Mouse (Mus musculus) v-Abl transformed pro-B cells (cell line): Measurements from ENCODE around the gene Diaph3.

Experiments used
- in situ Hi-C, 2 experiments: fragments of 400-800 bp; cut with MboI; formaldehyde crosslinking; loops; one replicate each; pipeline ENCODE4 v1.15.1; 2025; ENCODE audit not compliant: unreplicated experiment in 2 of 2

Diaph3 gene

DNA sequence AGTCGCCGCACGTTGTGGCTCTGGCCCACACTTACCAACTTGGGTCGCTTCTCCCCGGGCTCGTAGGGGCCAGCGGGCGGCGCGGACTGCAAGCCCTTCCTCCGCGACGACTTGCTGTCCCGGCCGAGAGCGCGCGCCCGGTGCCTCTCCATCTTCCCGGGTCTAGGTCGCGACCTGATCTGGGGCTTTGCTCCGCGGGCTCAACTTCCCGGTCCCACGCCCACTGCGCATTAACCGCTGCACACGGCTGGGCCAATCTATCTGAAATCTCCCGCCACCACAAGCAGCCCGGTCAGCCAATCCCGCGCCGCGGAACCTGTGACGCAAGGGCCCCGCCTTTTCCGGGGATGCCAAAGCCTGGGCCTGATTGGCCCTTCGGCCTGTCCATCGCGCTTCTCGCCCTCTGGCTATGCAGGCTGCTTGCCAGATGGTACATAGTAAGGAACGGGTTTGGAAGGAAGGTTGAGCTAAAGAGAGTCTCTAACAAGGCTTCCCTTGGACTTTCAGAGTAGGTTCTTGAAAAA is at the start of gene Diaph3:
Diaph3 (minus strand) TSS at position 273 of the 524 bp plus-strand sequence.
- in situ Hi-C loops = loop anchor here (25.0 kb wide), 1 partner anchor 271 kb away; the partner anchor contains the start of gene Tdrd3 (in 2 of the 2)

DNA sequence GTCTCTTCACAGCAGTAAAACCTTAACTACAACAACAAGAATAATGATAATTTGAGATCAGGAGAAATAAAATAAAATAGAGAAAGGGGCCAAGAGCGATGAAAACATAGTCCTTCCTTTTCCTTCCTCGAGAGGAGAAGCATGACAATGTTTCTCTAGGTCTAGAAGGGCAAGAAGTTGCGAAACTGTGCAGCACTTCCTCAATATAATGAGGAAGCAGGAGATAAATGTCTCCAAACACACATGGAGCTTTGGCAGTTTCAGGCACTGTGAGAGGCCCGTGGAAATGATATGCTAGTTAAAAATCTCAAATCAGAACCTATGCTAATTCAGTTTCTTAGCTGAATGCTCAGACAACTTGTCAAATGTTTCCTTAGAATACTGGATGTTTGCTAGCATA is 49.6 kb upstream of the Diaph3 start:
- in situ Hi-C loops = no loop called here

DNA sequence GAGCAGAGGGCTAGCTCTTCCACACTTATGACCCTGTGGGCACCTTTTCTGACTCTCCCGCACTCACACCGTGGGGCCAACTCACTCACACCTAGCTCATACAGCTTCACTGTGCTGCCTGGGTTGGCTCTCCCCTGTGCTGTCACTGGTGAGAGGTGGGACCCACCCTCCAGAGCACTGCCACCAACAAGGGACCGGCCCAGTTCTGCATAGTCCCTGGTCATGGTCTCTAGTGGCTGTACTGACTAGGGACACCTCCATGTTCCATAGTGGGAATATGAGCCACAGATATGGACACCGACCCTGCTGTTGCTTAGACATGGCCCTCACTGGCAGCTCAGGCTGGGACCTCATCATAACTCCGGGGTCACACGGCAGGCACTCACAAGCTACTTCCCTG is 30.5 kb upstream of the Diaph3 start:
- in situ Hi-C loops = no loop called here

DNA sequence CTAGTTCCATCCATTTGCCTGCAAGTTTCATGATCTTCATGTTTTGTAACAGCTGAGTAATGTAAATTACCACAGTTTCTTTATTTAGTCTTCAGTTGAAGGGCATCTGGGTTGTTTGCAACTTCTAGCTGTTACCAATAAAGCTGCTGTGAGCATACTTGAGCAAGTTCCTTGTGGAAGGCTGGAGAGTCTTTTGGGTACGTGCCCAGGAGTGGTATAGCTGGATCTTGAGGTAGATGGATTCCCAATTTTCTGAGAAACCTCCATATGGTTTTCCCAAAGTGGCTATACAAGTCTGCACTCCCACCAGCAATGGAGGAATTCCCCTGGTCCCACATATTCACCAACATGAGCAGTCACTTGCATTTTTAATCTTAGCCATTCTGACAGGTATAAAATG is 28.1 kb upstream of the Diaph3 start:
- in situ Hi-C loops = no loop called here

DNA sequence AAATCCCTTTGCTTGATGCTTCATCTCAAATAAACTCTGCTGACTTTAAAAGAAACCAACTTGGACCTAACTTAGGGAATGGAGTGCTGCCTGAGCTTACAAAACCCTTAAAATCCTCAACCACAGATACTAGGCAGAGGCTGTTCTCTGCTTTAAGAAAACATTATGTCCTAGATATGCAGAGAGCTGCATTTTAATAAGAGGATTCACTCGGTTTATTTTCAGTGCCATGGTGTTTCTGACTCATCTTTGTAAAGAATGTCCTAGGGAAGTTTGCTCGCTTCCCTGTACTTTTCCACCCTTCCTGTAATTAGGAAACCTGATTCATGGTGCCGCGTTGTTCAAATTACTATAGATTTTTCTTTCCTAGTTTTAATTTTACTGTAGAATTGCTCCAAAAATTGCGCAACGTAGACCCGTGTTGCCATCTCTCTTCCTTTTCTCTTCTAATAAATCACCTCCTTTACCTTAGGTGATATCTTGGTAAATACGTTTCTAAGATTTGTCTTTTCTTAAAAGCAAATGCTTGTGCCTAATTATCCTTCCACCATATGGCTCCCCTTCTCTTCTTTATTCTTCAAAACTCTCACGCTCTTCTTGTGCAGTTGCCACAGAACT is 14.7 kb upstream of the Diaph3 start:
- in situ Hi-C loops = no loop called here

DNA sequence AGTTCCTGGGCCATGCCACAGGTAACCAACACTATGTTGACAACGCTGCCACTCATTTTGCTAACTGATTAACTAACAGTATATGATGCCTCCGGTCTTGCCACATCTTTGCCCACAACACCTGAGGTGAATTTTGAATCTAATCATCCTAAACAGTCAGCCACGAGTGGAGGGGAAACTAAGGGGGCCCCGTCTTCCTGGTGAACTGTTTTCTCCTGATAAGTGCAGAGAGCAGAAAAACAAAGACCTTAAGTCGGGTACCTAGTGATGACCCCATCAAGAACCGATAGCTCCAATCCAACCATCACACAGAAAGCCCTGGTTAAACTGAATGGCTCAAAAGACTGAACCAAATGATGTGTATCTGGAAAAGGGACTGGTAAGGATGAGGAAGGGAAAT is 8.6 kb upstream of the Diaph3 start:
- in situ Hi-C loops = loop anchor here (25.0 kb wide), 1 partner anchor 263 kb away; the partner anchor contains the start of gene Tdrd3 (in 2 of the 2)

DNA sequence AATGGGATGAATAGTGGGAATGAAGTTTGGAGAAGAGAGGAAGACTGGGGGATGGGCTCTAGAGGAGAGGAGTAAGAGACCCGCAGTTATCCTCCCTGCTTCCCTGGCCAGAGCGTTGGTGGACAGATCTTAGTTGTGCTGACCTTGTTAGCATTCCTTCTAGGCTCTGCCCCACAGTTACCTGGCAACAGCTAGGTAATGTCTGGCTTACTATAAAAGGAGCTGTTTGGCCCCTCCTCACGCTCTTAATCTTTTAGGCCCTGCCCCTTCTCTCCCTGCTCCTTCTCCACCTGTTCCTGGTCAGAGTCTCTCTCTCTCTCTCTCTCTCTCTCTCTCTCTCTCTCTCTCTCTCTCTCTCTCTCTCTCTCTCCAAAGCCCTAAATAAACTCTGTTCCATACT is 5.7 kb upstream of the Diaph3 start:
- in situ Hi-C loops = loop anchor here (25.0 kb wide), 1 partner anchor 266 kb away; the partner anchor contains the start of gene Tdrd3 (in 2 of the 2)

DNA sequence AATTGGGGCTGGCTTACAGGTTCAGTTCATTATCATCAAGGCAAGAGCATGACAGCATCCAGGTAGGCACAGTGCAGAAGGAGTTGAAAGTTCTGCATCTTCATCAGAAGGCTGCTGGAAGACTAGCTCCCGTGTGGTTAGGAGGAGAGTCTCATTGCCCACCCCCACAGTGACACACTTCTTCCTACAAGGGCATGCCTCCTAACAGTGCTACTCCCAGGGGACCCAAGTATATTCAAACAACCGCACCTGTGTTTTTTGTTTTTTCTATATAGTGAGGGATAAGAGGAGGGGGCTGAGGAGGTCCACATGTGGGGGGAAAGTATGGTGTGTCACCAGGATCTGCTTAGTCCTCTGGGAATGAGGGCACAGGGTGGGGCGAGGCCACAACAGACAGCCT is 4.3 kb upstream of the Diaph3 start:
- in situ Hi-C loops = loop anchor here (25.0 kb wide), 1 partner anchor 267 kb away; the partner anchor contains the start of gene Tdrd3 (in 2 of the 2)

DNA sequence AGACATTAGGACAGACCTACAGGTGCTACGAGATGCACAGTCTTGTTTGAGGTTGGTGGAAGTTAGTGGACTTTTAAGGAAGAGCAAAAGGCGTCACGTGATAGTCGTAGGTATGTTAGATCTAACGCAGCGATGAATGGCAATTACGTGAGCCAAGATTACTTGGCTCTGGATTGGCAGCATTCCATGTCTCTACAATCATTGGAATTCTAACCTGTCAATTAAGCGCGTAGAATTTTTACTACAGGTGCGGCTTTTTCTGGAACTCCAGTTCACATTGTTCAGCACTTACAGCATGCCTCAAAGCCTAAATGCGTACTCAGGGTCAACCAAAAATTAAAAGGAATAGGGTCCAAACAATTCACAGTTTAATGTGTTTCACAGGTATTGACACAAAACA is 742 bp upstream of the Diaph3 start:
- in situ Hi-C loops = loop anchor here (25.0 kb wide), 1 partner anchor 271 kb away; the partner anchor contains the start of gene Tdrd3 (in 2 of the 2)

DNA sequence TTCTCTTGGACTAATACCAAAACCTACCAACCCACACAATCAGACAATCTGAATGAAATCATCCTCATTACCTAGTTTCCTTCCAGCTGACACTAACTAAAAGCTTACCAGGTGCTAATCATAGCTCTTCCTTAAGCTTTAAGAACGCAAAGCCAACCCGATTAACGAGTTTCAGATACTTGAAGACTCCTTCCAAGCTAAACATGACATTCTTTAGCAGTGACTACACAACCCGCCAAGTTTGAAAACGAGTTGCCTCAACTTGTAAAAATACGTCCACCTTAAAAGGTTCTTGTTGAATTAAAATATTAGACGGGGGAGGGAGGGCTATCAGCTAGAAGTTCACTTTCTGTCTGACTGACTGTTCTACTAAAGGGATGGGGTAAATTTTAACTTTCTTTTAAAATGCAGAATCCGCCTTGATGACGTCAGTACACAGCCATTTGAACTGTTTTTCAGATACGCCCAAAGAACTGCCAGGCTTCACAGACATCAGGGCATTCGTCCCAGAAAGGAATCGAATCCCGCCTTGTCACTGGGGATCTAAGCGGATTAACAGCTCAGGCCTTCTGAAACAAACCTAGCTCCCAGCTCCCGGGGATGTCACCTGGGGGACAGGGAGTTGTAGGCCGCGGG is 590 bp downstream of the Diaph3 start:
- in situ Hi-C loops = loop anchor here (25.0 kb wide), 1 partner anchor 272 kb away; the partner anchor contains the start of gene Tdrd3 (in 2 of the 2)

DNA sequence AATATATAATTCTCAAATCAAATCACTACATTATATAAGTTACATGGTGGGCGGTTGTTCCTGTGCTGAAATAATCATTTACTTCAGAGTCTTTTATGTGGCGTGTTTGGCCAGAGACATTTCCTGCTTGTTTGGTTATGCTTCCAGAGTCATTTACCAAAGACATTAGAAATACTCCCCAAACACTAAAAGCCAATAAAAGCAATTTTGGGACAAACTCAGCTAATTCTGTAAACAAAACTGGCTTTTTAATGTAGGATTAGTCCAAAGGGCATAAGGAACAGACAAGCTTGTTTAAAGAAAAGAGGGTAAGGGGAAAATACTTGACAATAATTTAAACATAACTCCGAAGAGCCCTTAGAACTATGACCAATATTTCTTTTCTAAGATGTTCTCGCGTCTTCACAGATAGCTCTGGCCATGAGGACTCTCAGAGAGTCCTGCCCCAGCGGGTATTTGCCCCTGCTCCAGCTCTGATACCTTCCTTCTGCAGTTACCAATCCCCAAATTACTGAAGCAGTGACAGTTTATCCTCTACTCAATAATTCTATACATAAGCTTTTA is 14.9 kb downstream of the Diaph3 start:
- in situ Hi-C loops = loop anchor here (25.0 kb wide), 1 partner anchor 286 kb away; the partner anchor contains the start of gene Tdrd3 (in 2 of the 2)

DNA sequence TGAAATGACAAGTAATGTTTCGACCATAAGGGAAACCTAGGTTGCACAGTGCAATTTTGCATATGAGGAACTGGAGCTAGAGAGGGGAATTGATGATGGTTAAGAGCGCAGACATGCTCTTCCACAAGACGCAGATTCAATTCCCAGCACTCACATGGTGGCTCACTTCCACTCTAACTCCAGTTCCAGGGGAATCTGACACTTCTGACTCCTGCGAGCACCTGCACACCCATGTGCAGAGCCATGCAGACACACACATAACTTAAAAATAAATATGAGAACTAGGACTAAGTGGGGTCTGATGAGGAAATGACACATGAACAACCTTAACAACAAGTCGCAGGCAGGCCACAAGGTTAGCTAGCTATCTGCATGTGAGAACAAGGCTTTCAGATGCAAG is 15.5 kb downstream of the Diaph3 start:
- in situ Hi-C loops = loop anchor here (25.0 kb wide), 1 partner anchor 287 kb away; the partner anchor contains the start of gene Tdrd3 (in 2 of the 2)

DNA sequence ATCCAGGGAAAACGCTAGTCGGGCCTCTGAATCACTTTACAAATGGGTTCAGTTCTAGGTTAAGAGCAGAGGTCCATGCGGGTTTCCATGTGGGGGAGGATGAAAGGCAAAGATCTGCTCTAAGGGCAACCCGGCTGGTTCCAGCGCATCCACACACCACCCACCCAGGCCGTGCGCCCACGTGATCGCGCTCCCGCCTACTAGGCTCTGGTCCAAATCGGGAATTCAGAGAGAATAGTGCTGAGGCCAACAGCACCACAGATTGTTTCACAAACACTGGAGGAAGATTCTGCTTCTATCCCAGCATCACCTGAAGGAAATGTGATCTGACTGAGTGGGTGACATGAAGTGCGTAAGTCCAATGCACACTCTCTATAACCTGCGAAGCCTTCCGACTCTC is 17.9 kb downstream of the Diaph3 start:
- in situ Hi-C loops = no loop called here

DNA sequence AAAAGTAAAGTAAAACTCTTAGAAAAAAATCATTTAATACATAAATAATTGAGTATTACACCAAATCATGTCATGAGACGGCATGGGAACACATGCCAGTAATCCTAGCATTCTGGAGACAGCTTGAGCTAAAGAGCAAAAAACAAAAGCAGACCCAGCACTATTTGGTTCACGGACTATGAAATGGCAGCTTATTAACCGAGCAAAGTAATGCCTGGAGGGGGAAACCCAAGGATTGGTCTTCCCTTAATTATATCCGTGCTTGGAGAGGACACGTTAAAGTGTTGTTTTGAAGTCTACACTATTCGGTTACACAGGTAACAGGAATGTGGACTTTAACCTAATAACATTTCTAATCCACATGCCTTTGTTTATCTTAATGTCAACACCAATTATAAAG is 19.2 kb downstream of the Diaph3 start:
- in situ Hi-C loops = no loop called here

DNA sequence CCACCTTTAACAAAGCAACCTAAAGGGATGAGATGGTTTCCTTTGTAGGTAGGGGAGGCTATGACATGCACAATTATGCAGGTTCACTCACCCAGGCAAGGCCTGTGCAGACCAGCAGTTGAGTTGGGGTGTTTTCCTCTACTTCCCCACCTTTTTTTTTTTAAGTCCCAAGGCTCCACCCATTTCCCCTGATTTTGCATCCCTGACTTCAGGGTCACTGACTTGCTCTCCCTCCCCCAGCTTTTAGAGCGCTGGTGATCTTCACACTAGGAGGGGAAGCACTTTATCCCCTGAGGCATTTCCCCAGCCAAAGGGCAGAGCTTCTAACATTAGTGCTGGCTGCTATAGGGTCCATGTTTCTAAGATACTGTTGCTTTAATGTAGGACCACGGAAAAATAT is 30.4 kb downstream of the Diaph3 start:
- in situ Hi-C loops = no loop called here

DNA sequence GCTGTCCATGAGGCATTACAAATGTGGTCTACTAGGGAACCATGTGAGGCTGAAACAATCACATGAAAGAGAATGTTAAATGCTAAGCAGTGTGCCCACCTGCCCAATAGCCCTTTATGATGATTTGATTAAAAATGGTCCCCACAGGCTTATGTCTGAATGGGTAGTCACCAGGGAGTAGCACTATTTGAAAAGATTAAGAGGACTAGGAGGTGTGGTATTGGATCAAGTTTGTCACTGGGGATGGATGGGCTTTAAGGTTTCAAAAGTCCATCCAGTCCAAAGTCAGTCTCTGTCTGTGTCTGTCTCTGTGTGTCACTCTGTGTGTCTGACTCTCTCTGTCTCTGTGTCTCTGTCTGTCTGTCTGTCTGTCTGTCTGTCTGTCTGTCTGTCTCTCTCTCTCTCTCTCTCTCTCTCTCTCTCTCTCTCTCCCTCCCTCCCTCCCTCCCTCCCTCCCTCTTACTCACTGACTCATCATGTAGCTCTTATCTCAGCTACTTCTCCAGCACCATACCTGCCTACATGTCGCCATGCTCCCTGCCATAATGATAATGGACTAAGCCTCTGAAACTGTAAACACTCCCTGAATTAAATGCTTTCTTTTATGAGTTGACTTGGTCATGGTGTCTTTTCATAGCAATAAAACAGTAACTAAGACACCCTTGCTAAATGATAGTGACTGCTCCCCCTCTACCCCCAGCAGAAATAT is 41.5 kb downstream of the Diaph3 start:
- in situ Hi-C loops = no loop called here

DNA sequence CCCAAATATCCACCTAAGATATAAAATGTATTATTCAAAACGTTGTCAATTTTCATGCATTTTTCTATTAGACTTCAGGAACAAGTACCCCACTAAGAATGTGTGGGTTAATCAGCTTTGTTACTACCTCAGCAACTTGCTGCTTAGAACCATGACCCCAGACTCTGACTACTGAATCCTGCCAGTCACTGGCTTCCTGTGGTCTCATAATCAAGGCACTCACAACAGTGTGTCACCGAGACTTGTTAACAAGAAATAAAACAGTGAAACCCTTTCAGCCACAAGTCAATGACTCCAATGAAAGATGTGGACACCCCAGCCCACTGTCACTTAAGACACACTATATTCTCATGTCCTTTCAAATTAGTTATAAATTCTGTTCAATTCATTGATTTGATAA is 42.9 kb downstream of the Diaph3 start:
- in situ Hi-C loops = no loop called here

DNA sequence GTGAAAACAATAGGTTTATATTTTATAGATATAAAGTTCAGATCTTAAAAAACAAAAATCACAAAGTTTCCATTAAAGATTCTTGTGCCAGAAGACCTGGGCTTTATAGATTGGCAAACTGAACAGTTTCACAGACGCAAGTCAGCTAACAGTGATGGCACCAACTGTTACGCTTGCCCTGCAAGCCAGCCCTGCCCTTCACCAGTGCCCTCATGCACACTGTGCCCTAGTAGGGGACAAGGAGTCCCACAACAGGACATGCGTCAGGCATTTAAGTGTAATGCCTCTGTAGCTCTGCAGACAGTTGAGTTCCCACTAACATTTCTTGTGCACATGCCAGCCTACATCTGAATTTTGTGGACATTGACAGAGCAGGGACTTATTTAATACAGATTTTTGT is 49.5 kb downstream of the Diaph3 start:
- in situ Hi-C loops = no loop called here

DNA sequence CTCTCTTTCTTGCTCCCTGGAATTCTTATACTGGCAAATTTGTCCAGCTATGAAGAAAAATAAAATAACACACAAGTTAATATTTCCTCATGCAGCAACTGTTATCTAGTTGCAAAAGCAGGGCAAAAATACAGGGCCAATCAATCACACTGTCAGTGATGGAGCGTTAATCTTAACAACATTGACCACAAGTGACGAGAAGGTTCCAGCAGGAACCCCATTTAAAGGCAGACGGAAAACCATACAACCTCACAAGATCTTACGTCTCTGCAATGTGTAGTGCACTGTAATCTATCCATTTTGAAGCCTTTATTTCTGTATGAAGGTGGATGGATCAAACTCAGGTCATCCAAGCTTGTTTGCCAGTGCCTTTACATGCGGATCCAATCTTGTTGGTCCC is 49.9 kb downstream of the Diaph3 start:
- in situ Hi-C loops = no loop called here

DNA sequence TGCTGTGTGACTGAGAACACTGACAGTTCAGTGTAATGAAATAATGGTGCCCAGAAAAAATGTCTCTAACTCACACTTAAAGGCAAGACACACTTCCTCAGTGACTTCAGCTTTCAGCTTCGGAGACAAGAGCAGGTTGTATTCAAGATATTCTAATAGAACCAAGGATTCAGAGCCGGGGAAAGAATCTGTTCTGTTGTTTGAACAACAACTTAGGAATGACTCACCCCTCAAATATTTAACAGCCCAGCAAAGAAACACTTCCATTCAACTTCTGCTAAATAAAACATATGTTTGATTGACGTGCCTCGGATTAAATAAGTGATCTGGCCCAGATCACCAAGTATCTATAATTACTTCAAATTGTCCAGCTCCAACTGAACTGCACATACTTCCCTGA is 52.1 kb downstream of the Diaph3 start:
- in situ Hi-C loops = no loop called here

DNA sequence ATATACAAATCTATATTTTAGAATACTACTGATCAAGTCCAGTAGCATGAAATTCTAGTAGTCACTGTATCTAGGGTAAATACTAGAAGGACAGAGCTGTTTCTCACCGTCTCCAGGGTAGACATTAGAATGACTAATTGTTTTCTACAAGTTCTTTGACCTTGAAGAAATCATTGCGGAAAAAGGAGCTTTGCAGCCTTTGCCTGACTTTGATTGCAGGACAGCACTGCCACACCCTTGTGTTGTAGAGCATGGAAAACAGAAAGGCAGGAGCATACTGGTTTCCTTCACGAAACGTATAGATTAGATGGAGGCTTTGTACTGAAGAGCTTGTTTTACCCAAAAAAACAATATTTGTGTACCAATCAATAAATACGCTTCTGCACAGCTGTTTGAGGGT is 52.6 kb downstream of the Diaph3 start:
- in situ Hi-C loops = no loop called here
